Mouse (Mus musculus) liver, embryonic 15.5 days (tissue): Measurements from ENCODE around the gene Wscd2. TPM values are rescaled to one million over a fixed set of nuclear protein-coding genes. Genes with fewer than 3 reads are reported as not detected.

Source experiments
- ATAC-seq: fragments of 200-750 bp; cut with Nextera tagmentation; 2 replicates; pipeline ENCODE4 v1.8.0; 2017; ENCODE audit warnings: moderate number of reproducible peaks, mild to moderate bottlenecking, moderate library complexity; ENCODE audit not compliant: insufficient read depth
- H3K27ac ChIP-seq: fragments of 300-500 bp; sonication (generic); replicated peaks from 2 replicates; pipeline ENCODE4 v1.5.1; 2015; ENCODE audit warnings: mild to moderate bottlenecking, inconsistent platforms
- H3K27me3 ChIP-seq: fragments of 300-500 bp; sonication (generic); 2 replicates; pipeline ENCODE4 v1.6.1; 2015; ENCODE audit warnings: mild to moderate bottlenecking, inconsistent platforms
- H3K36me3 ChIP-seq: fragments of 300-500 bp; sonication (generic); replicated peaks from 2 replicates; pipeline ENCODE4 v1.6.1; 2015; ENCODE audit warnings: moderate library complexity, mild to moderate bottlenecking, inconsistent platforms
- H3K4me1 ChIP-seq: fragments of 300-500 bp; sonication (generic); replicated peaks from 2 replicates; pipeline ENCODE4 v1.6.1; 2015; ENCODE audit warnings: inconsistent platforms
- H3K4me2 ChIP-seq: fragments of 300-500 bp; sonication (generic); 2 replicates; pipeline ENCODE4 v1.6.1; 2015; ENCODE audit warnings: moderate library complexity, mild to moderate bottlenecking, inconsistent platforms
- H3K4me3 ChIP-seq: fragments of 300-500 bp; sonication (generic); replicated peaks from 2 replicates; pipeline ENCODE4 v1.5.1; 2015; ENCODE audit warnings: mild to moderate bottlenecking, inconsistent platforms
- H3K9ac ChIP-seq: fragments of 300-500 bp; sonication (generic); 2 replicates; pipeline ENCODE4 v1.6.1; 2015; ENCODE audit warnings: moderate library complexity, mild to moderate bottlenecking, inconsistent platforms
- H3K9me3 ChIP-seq: fragments of 300-500 bp; sonication (generic); replicated peaks from 2 replicates; pipeline ENCODE4 v1.6.1; 2016; ENCODE audit warnings: inconsistent platforms
- WGBS: fragments of 180-500 bp; shearing (Covaris S2); methylation state at CpG from one replicate; pipeline ENCODE4 v1.1.7; 2015; ENCODE audit warnings: mixed read lengths; ENCODE audit not compliant: insufficient replicate concordance; 5-methylcytosine and 5-hydroxymethylcytosine counted together
- polyA plus RNA-seq: library from polyadenylated mRNA; unstranded; fragments of >200 nt; fragmentation: Nextera tagmentation; extraction: Ambion mirVana; gene quantifications from 2 replicates; pipeline ENCODE4 v1.2.1, GENCODE M21; 2015

Gene Wscd2
- polyA plus RNA-seq, 1 experiment from 2014 or later = 0.15 TPM

GRCm38 (mm10) chr5:113618716-113619115 is 128.6 kb downstream of the Wscd2 start:
- H3K9ac ChIP-seq = no peak overlapping the region
- 60% methylated on average over 4 of the region's 4 CpGs for WGBS
- H3K4me1 ChIP-seq = no peaks in the 10 kb centered on the region
- no peak overlapping the region for H3K27ac ChIP-seq
- H3K27me3 ChIP-seq = no peaks in the 10 kb centered on the region
- no peaks in the 10 kb centered on the region for H3K9me3 ChIP-seq
- no peak for ATAC-seq
- no peaks in the 10 kb centered on the region for H3K36me3 ChIP-seq
- no peak overlapping the region for H3K4me3 ChIP-seq
- no peak overlapping the region for H3K4me2 ChIP-seq

GRCm38 (mm10) chr5:113619151-113619550 is 129.0 kb downstream of the Wscd2 start:
- Histone ChIP-seq H3K27ac (no peak overlapping the region), H3K9ac (no peak overlapping the region), H3K36me3 (no peaks in the 10 kb centered on the region), H3K9me3 (no peaks in the 10 kb centered on the region), H3K4me3 (no peak overlapping the region), H3K27me3 (no peaks in the 10 kb centered on the region), H3K4me1 (no peaks in the 10 kb centered on the region), H3K4me2 (no peak overlapping the region)
- no peak for ATAC-seq
- WGBS = 31% methylated on average over 1 of the region's 1 CpGs

DNA sequence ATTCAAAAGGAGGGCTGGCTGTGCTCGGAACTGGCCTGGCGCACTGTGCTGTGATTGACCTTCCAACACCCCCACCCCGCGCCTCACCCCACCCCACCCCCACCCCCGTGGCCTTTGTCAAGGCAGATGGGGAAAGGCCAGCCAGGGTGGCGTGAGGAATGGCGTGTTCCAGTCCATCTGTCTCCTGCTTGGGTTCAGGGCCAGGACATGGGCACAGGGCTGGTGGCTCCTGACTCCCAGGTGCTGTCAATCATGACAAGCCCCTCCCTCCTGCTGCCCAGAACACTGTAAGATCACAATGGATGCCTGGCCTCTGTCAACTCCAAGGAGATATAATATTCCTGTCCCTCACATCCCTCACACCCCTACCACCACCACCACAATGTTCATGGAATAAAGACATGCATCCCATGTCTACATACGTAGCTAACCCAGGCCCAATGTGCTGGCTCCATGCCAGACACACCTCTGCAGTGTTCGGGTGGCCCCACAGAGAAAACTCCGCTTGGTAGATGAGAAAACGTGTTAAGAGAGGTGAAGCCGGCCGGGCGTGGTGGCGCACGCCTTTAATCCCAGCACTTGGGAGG is 130.1 kb downstream of the Wscd2 start:
- H3K9me3 ChIP-seq = no peaks in the 10 kb centered on the region
- 60% methylated on average over 16 of the region's 16 CpGs for WGBS
- ATAC-seq = no peak

GRCm38 (mm10) chr5:113620999-113621398 is 130.9 kb downstream of the Wscd2 start:
- no peaks in the 10 kb centered on the region for H3K36me3 ChIP-seq
- no peak overlapping the region for H3K27ac ChIP-seq
- H3K4me3 ChIP-seq = no peak overlapping the region
- H3K9ac ChIP-seq = no peak overlapping the region
- H3K27me3 ChIP-seq = no peaks in the 10 kb centered on the region; the same call in 1 of the 2 replicates
- 15% methylated on average over 7 of the region's 7 CpGs for WGBS
- no peaks in the 10 kb centered on the region for H3K4me1 ChIP-seq
- ATAC-seq = no peak
- H3K9me3 ChIP-seq = no peaks in the 10 kb centered on the region
- H3K4me2 ChIP-seq = no peak overlapping the region

More for the DNA sequence above, 130.1 kb downstream of the Wscd2 start:
- H3K27ac ChIP-seq = no peak overlapping the region
- no peaks in the 10 kb centered on the region for H3K36me3 ChIP-seq
- H3K4me3 ChIP-seq = no peak overlapping the region
- H3K4me2 ChIP-seq = no peak overlapping the region
- H3K9ac ChIP-seq = no peak overlapping the region
- H3K27me3 ChIP-seq = no peaks in the 10 kb centered on the region; the same call in 1 of the 2 replicates
- H3K4me1 ChIP-seq = no peaks in the 10 kb centered on the region

DNA sequence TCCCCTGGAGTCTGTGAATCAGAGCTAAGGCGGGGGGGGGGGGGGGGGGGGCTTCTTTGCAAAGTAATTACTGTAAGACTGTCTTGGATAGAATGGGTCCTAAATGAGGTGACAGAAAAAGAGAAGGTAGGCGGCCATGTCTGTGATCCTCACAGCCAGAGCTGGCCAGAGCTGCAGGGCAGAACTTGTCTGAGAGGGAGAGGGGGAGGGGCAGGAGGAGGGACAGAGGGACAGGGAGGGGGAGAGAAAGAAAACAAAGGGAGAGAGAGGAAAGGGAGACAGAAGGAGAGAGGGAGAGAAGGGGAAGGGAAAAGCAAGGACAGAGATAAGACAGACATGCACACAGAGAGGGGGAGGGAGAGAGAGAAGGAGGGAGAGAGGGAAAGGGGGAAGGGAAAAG is 132.9 kb downstream of the Wscd2 start:
- Histone ChIP-seq H3K4me3 (no peak overlapping the region), H3K27me3 (no peaks in the 10 kb centered on the region; the same call in 1 of the 2 replicates), H3K27ac (no peak overlapping the region), H3K9ac (no peak overlapping the region), H3K9me3 (no peaks in the 10 kb centered on the region), H3K4me2 (no peak overlapping the region), H3K36me3 (no peaks in the 10 kb centered on the region), H3K4me1 (no peaks in the 10 kb centered on the region)
- WGBS = 39% methylated on average over 2 of the region's 2 CpGs
- ATAC-seq = no peak

DNA sequence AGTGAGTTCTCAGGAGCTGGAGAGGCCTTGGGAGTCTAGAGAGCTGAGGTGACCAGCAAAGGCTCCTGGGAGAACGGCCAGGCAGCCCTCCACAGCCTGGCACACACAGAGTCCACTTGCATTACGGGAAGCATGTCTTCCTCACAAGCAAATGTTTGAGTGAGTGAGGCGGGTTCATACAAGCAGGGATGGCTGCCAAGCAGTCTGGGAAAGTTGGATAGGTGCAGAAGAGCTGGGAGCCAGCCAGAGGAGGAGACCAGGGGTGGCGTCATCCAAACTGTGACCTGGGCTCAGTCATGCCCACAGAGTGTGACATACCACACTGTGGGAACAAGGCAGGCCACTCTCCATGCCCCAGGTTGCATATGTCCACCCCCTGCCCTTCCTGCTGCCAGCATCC is 134.9 kb downstream of the Wscd2 start:
- 49% methylated on average over 4 of the region's 4 CpGs for WGBS
- no peaks in the 10 kb centered on the region for H3K4me1 ChIP-seq
- H3K4me3 ChIP-seq = no peak overlapping the region
- no peak overlapping the region for H3K27ac ChIP-seq
- no peaks in the 10 kb centered on the region for H3K9me3 ChIP-seq
- H3K27me3 ChIP-seq = no peaks in the 10 kb centered on the region; the same call in 1 of the 2 replicates
- no peaks in the 10 kb centered on the region for H3K36me3 ChIP-seq
- no peak for ATAC-seq
- no peak overlapping the region for H3K4me2 ChIP-seq
- no peak overlapping the region for H3K9ac ChIP-seq

- WGBS = 51% methylated on average over 8 of the region's 8 CpGs
- Histone ChIP-seq H3K27me3 (no peaks in the 10 kb centered on the region; the same call in 1 of the 2 replicates), H3K27ac (no peak overlapping the region), H3K4me2 (no peak overlapping the region), H3K4me1 (no peaks in the 10 kb centered on the region), H3K9me3 (no peaks in the 10 kb centered on the region), H3K4me3 (no peak overlapping the region), H3K36me3 (no peaks in the 10 kb centered on the region), H3K9ac (no peak overlapping the region)
- ATAC-seq = no peak
These were observed 136.2 kb downstream of the Wscd2 start for GRCm38 (mm10) chr5:113626352-113626751.

DNA sequence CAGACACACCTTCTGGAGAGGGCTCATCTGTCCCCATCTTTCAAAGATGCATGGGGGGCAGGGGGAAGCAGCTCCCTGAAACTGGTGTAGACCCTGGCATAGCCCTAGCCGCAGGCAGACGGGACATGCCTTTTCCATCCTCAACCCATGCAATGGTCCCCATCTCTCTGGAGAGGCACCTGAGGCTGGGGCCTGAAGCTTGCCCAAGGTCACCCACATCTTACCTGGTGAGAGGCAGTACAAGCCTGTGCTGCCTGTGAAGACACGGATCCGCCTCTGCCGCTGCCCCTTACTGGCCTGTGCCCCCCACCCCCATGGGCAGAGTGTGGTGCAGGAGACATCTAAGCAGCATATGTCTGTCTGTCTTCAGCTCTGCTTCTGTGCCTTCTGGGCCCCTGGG is 136.9 kb downstream of the Wscd2 start:
- H3K36me3 ChIP-seq = no peaks in the 10 kb centered on the region
- no peak overlapping the region for H3K27ac ChIP-seq
- H3K4me3 ChIP-seq = no peak overlapping the region
- ATAC-seq = no peak
- no peaks in the 10 kb centered on the region; the same call in 1 of the 2 replicates for H3K27me3 ChIP-seq
- no peak overlapping the region for H3K9ac ChIP-seq
- no peaks in the 10 kb centered on the region for H3K9me3 ChIP-seq
- no peaks in the 10 kb centered on the region for H3K4me1 ChIP-seq
- H3K4me2 ChIP-seq = no peak overlapping the region
- WGBS = 66% methylated on average over 5 of the region's 5 CpGs

- no peaks in the 10 kb centered on the region for H3K9me3 ChIP-seq
- no peaks in the 10 kb centered on the region for H3K36me3 ChIP-seq
- H3K27ac ChIP-seq = no peak overlapping the region
- no peaks in the 10 kb centered on the region for H3K4me1 ChIP-seq
- no peaks in the 10 kb centered on the region; the same call in 1 of the 2 replicates for H3K27me3 ChIP-seq
- H3K9ac ChIP-seq = no peak overlapping the region
- whole genome bisulfite sequencing = 30% methylated on average over 11 of the region's 11 CpGs
- H3K4me3 ChIP-seq = no peak overlapping the region
- no peak for ATAC-seq
- H3K4me2 ChIP-seq = no peak overlapping the region
These were observed 137.8 kb downstream of the Wscd2 start for GRCm38 (mm10) chr5:113627820-113628437.

- no peak for ATAC-seq
- Histone ChIP-seq H3K4me2 (no peak overlapping the region), H3K27ac (no peak overlapping the region), H3K4me3 (no peak overlapping the region), H3K9me3 (no peaks in the 10 kb centered on the region), H3K36me3 (no peaks in the 10 kb centered on the region), H3K27me3 (no peaks in the 10 kb centered on the region; the same call in 1 of the 2 replicates), H3K9ac (no peak overlapping the region), H3K4me1 (no peaks in the 10 kb centered on the region)
- WGBS = 58% methylated on average over 3 of the region's 3 CpGs
These were observed 139.1 kb downstream of the Wscd2 start for GRCm38 (mm10) chr5:113629248-113629647.

GRCm38 (mm10) chr5:113630116-113630515 is 140.0 kb downstream of the Wscd2 start:
- 42% methylated on average over 10 of the region's 10 CpGs for WGBS
- Histone ChIP-seq H3K36me3 (no peaks in the 10 kb centered on the region), H3K9me3 (no peaks in the 10 kb centered on the region), H3K27me3 (no peaks in the 10 kb centered on the region), H3K4me1 (no peaks in the 10 kb centered on the region), H3K4me2 (no peak overlapping the region), H3K27ac (no peak overlapping the region), H3K9ac (no peak overlapping the region), H3K4me3 (no peak overlapping the region)
- ATAC-seq = no peak
